Mouse (Mus musculus) stomach, embryonic 15.5 days (tissue): ENCODE results near the gene Plcb3. TPM values are rescaled to one million over a fixed set of nuclear protein-coding genes. Genes with fewer than 3 reads are reported as not detected.

ENCODE experiments used
- ATAC-seq: fragments of 200-750 bp; cut with Nextera tagmentation; 2 replicates; pipeline ENCODE4 v1.8.0; 2017; ENCODE audit warnings: low read depth, moderate number of reproducible peaks, moderate TSS enrichment; ENCODE audit not compliant: insufficient read depth, low FRiP score
- H3K27ac ChIP-seq: fragments of 300-500 bp; sonication (generic); 2 replicates; pipeline ENCODE4 v1.5.1; 2015; ENCODE audit warnings: mild to moderate bottlenecking, inconsistent platforms
- H3K27me3 ChIP-seq: fragments of 300-500 bp; sonication (generic); replicated peaks from 2 replicates; pipeline ENCODE4 v1.6.1; 2015; ENCODE audit warnings: inconsistent platforms
- H3K36me3 ChIP-seq: fragments of 300-500 bp; sonication (generic); 2 replicates; pipeline ENCODE4 v1.6.1; 2015; ENCODE audit warnings: inconsistent platforms
- H3K4me1 ChIP-seq: fragments of 300-500 bp; sonication (generic); 2 replicates; pipeline ENCODE4 v1.6.1; 2015; ENCODE audit warnings: inconsistent platforms
- H3K4me2 ChIP-seq: fragments of 300-500 bp; sonication (generic); 2 replicates; pipeline ENCODE4 v1.6.1; 2015; ENCODE audit warnings: mild to moderate bottlenecking, inconsistent platforms
- H3K4me3 ChIP-seq: fragments of 300-500 bp; sonication (generic); replicated peaks from 2 replicates; pipeline ENCODE4 v1.5.1; 2015; ENCODE audit warnings: inconsistent platforms
- H3K9ac ChIP-seq: fragments of 300-500 bp; sonication (generic); 2 replicates; pipeline ENCODE4 v1.6.1; 2015; ENCODE audit warnings: inconsistent platforms
- H3K9me3 ChIP-seq: fragments of 300-500 bp; sonication (generic); 2 replicates; pipeline ENCODE4 v1.6.1; 2016; ENCODE audit warnings: inconsistent platforms
- WGBS: fragments of 180-500 bp; shearing (Covaris S2); methylation state at CpG from one replicate; pipeline ENCODE4 v1.1.7; 2015; 5-methylcytosine and 5-hydroxymethylcytosine counted together
- polyA plus RNA-seq: library from polyadenylated mRNA; unstranded; fragments of >200 nt; fragmentation: Nextera tagmentation; extraction: Ambion mirVana; gene quantifications from 2 replicates; pipeline ENCODE4 v1.2.1, GENCODE M21; 2015

Plcb3 gene
- polyA plus RNA-seq, 1 experiment from 2014 or later, result 81.3 TPM

DNA sequence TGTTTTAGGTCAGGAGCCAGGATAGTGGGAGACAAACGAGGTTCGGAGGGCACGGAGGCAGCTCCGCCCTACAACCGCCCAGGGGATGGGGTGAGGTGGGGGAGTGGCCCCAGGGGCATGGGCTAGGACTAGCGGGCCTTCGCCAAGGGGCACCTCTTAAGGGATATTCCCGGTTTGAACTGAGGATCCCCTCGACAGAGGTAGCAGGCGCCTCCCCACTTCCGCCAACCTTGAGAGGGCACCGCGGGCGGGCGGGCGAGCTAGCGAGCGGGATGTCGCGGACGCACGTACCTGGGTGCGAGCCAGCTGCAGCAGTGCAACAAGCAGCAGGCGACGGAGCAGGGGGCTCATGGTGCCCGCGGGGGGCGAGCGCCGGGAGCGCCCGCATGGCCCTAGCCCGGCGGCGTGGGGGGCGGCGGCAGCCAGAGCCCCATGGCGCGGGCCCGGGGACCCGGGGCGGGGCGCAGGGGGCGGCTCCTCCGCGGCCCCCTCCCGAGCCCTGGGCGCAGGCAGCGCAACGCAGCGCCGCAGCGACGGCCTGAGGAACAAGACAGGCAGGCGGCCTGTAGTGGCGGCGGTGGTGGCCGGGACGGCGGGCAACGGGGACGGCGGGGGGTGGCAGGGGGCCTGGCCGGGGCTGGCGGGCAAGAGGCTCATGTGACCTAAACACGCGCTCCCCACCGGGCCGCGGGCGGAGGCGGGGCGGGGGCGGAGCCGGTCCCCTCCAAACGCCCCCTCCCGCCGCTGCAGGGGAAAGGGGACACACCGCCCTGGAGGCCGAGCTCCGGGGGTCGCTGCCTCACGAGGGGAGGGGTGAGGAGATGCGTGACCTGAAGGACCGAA, 11.0 kb upstream of the Plcb3 start, which contains the start of gene Vegfb:
TSS of gene Vegfb (minus strand) at position 591 of the 843 bp plus-strand sequence.
- no peaks in the 10 kb centered on the region for H3K9me3 ChIP-seq
- peak within 1 kb of the TSS; percentile 88 for H3K4me3 ChIP-seq
- peaks cover 16% of the 10 kb centered on the region; the same call in 1 of the 2 replicates for H3K36me3 ChIP-seq
- no peaks in the 10 kb centered on the region for H3K27me3 ChIP-seq
- peak within 1 kb of the TSS; percentile 79 for H3K4me2 ChIP-seq
- peak; percentile 66 for ATAC-seq
- H3K4me1 ChIP-seq, result peaks cover 17% of the 10 kb centered on the region
- peak within 1 kb of the TSS; percentile 85 for H3K27ac ChIP-seq
- WGBS, result under 1% methylated on average over 67 of the region's 85 CpGs
- H3K9ac ChIP-seq, result peak within 1 kb of the TSS; percentile 97

DNA sequence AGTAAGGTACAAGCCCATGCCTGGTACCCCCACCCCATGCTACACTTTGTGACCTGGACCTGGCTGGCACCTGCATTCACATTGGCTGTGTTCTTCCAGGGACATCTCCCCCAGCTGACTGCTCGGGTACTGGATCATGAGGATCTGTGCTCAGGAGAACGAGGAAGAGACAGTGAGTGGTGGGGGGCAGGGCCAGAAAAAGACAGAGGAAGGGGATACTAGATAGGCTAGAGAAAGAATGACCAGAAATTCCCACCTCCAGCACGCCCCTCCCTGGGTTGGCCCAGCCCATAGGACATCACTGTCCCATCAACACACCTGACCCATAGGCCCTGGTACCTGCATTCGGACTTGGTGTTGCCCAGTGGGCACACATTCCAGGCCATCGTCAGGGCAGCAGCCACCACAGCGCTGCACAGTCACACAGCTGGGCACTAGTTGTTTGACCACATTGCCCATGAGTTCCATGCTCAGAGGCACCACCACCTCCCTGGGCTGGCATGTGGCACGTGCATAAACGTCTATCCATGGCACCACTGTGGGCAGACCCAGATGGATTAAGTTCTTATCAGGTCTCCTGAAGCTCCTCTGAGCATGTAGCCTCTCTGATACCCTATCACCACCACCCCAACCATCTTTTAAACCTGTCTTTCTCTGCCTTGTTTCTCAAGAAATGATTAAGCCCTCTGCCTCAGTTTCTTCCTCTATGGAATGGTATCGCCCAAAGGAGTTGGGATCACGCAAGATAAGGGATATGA, 9.9 kb upstream of the Plcb3 start:
- peak; percentile 10; the same call in 1 of the 2 replicates for ATAC-seq
- Histone ChIP-seq H3K4me2 (peak overlapping the region; percentile 79), H3K36me3 (peaks cover 16% of the 10 kb centered on the region; the same call in 1 of the 2 replicates), H3K27me3 (no peaks in the 10 kb centered on the region), H3K4me1 (peaks cover 15% of the 10 kb centered on the region), H3K9me3 (no peaks in the 10 kb centered on the region), H3K9ac (peak overlapping the region; percentile 97; the same call in 1 of the 2 replicates), H3K4me3 (peak overlapping the region; percentile 88), H3K27ac (no peak overlapping the region)
- WGBS, result 74% methylated on average over 10 of the region's 10 CpGs

DNA sequence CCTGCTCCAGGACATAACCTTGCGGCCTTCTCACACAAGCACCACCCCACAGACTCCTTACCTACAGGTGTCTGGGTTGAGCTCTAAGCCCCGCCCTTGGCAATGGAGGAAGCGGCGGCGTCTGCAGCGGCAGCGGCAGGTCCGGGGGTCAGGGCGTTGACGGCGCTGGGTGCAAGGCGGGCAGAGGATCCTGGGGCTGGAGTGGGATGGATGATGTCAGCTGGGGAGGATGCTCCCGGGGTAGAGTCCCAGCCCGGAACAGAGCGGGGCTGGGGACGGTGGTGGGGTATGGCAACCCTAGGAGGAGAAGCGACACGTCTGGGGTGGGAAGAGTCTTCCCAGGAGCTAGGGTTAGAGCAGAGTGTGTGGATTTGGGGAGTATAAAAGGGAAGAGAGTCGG, 9.0 kb upstream of the Plcb3 start:
- Histone ChIP-seq H3K9me3 (no peaks in the 10 kb centered on the region), H3K4me2 (no peak overlapping the region), H3K9ac (no peak overlapping the region), H3K4me1 (peaks cover 18% of the 10 kb centered on the region), H3K4me3 (no peak overlapping the region), H3K27me3 (no peaks in the 10 kb centered on the region), H3K36me3 (peaks cover 16% of the 10 kb centered on the region; the same call in 1 of the 2 replicates), H3K27ac (no peak overlapping the region)
- WGBS, result 81% methylated on average over 19 of the region's 19 CpGs
- ATAC-seq, result no peak

DNA sequence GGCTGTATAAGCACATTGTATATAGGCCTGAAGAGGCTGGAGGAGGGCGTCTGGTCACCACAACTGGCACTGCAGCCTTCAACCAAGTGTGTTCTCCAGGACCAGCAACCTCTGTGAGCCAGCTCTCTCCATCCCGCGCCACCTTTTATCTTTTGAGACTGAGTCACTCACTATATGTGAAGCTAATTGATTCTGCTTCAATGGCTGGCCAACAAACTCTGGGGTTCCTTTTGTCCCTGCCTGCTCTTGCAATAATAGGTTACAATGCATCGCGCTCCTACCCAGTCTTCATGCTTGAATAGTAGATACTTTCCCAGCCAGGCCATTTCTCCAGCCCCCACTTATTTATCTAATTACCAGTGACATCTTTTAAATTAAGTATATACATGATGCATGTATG, 7.4 kb upstream of the Plcb3 start:
- Histone ChIP-seq H3K9me3 (no peaks in the 10 kb centered on the region), H3K4me1 (peaks cover 26% of the 10 kb centered on the region), H3K4me3 (no peak overlapping the region), H3K36me3 (peaks cover 16% of the 10 kb centered on the region; the same call in 1 of the 2 replicates), H3K27ac (no peak overlapping the region), H3K4me2 (no peak overlapping the region), H3K9ac (no peak overlapping the region), H3K27me3 (no peaks in the 10 kb centered on the region)
- no peak for ATAC-seq
- WGBS, result 92% methylated on average over 5 of the region's 5 CpGs

DNA sequence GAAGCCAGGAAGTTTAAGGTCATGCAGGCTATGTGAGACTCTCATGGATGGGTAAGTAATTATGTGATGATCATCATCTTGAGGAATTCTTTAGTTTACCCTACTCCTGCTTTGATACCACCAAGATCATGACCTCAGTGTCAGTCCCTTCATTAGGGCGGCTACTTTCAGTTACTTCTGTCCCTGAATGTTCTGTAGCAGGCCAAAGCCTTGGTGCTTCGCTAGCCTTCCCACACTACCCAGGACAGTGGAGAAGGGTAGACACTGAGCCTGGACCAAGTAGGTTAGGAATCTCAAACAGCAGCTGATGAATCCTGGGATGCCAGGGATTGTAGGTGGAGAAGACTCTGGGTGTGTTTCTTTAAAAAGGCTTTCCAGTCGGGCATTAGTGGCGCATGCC, 5.2 kb upstream of the Plcb3 start:
- H3K4me1 ChIP-seq, result peaks cover 38% of the 10 kb centered on the region
- ATAC-seq, result no peak
- H3K36me3 ChIP-seq, result peaks cover 22% of the 10 kb centered on the region; the same call in 1 of the 2 replicates
- H3K9me3 ChIP-seq, result no peaks in the 10 kb centered on the region
- 89% methylated on average over 4 of the region's 4 CpGs for WGBS
- H3K27me3 ChIP-seq, result no peaks in the 10 kb centered on the region
- H3K4me3 ChIP-seq, result 0 out of 2 replicates have a peak overlapping the region, but pooled peaks have one; percentile 75
- peak overlapping the region; percentile 89 for H3K4me2 ChIP-seq
- H3K9ac ChIP-seq, result no peak overlapping the region
- H3K27ac ChIP-seq, result peak overlapping the region; percentile 95; the same call in 1 of the 2 replicates

DNA sequence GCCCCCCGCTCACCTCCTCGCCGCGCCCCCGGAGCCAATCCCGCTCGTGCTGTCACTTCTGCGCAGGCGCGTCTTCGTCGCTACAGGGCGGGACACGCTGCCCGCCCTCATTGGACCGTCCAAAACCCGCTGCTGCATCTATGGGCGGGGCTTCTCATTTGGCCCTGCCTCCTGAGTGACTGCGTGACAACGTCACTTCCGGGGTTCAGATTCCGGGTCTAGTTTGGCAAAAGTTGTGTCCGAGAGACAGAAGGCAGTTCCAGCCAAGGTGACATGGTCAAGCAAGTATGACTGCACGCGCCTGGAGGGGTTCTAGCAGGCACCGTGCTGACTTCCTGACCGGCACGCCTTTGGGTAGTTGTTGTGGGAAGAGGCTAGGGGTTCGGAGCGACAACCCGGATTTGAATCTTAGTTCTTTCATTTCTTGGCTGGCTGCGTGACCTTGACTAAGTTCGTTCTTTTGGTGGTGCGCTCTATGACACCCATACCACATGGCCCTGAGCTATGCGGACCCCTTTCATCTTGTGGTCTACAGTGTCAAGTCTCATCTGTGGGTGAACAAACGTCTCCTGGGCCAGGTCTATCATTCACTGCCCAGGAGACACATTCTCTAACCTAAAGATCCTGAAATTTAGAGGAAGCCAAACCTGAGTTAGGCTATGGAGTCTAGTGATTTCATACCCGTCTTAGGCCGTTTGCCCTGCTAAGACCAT, 4.3 kb upstream of the Plcb3 start, which contains the start of gene Fkbp2:
TSS of gene Fkbp2 (minus strand) at position 121 of the 713 bp plus-strand sequence.
- H3K27ac ChIP-seq, result peak within 1 kb of the TSS; percentile 95
- H3K4me1 ChIP-seq, result peaks cover 39% of the 10 kb centered on the region
- peaks cover 22% of the 10 kb centered on the region; the same call in 1 of the 2 replicates for H3K36me3 ChIP-seq
- no peaks in the 10 kb centered on the region for H3K27me3 ChIP-seq
- no peaks in the 10 kb centered on the region for H3K9me3 ChIP-seq
- peak within 1 kb of the TSS; percentile 75 for H3K4me3 ChIP-seq
- peak within 1 kb of the TSS; percentile 66 for H3K9ac ChIP-seq
- peak within 1 kb of the TSS; percentile 89 for H3K4me2 ChIP-seq
- ATAC-seq, result peak; percentile 87
- 1% methylated on average over 38 of the region's 38 CpGs for WGBS

DNA sequence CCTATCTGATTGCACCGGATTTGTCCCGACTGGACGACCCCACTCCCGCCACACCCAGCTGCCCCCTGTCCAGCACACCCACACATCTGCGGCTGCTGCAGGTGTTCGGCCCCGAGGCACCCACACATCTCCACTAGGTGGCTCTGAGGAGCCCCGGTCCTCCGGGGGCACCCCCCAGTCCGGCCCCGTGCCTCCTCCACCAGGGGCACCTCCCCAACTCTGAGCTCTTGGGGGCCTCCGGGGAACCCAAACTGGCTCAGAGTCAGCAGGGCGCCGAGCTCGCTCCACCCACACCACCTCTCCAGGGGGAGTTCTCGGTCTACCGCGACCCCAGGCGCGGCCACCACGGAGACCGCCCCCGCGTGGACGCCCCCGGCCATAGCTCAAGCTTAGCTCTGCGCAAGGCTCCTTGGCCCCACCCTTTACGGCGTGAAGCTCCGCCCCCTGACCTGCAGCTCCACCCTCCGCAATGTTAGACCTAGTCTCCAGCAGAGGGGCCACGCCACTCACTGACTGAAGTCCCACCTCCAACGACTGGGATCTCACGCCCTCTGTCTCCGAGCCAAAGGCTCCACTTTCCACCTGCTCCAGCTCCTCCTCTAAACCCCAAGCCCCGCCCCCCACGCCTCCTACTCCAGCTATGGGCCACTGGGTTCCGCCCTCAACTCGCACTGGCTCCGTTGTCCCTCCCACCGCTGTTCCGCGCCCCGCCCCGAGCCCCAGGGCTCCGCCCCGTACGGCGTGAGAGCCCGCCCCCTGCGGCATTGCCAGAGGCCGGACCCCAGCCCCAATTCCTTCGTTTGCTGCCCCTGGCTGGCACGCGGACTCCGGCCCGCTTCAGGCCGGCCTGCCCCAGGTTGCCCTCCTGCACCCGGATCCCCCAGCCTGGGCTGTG, 3.5 kb upstream of the Plcb3 start:
- Histone ChIP-seq H3K27ac (peak overlapping the region; percentile 95), H3K4me3 (peak overlapping the region; percentile 75)
- under 1% methylated on average over 59 of the region's 59 CpGs for WGBS

DNA sequence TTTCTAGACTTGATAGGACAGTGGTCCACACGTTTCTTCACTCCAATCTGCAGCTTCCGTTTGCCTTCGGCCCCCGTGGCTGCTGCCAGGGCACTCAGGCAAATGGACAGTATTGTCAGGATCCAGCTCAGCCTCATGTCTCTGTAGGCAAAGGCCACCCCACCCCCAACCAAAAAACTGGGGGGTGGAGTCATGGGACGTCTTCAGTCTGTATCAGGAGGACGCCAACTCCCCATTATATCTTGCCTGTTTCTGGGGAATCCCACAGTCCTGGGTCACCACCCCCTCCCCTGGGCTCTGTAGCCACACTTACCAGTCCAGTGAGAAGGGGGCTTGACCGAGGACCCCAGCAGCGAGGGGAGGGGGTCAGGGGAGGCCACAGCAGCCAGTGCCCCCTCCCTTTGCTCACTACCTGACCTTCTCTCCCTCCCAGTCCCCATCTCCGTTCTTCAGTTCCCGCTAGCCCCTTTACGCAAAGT, 2.8 kb upstream of the Plcb3 start:
- Histone ChIP-seq H3K9ac (peak overlapping the region; percentile 58), H3K27me3 (no peaks in the 10 kb centered on the region), H3K27ac (peak overlapping the region; percentile 95), H3K4me3 (peak overlapping the region; percentile 75), H3K4me2 (peak overlapping the region; percentile 89), H3K4me1 (peaks cover 39% of the 10 kb centered on the region), H3K9me3 (no peaks in the 10 kb centered on the region), H3K36me3 (peaks cover 20% of the 10 kb centered on the region; the same call in 1 of the 2 replicates)
- ATAC-seq, result no peak
- WGBS, result 9% methylated on average over 11 of the region's 11 CpGs

More for the DNA sequence above, 3.5 kb upstream of the Plcb3 start:
- Histone ChIP-seq H3K27me3 (no peaks in the 10 kb centered on the region), H3K4me2 (peak overlapping the region; percentile 89), H3K4me1 (peaks cover 39% of the 10 kb centered on the region), H3K9ac (peak overlapping the region; percentile 66), H3K9me3 (no peaks in the 10 kb centered on the region), H3K36me3 (peaks cover 20% of the 10 kb centered on the region; the same call in 1 of the 2 replicates)
- ATAC-seq, result peak; percentile 91

DNA sequence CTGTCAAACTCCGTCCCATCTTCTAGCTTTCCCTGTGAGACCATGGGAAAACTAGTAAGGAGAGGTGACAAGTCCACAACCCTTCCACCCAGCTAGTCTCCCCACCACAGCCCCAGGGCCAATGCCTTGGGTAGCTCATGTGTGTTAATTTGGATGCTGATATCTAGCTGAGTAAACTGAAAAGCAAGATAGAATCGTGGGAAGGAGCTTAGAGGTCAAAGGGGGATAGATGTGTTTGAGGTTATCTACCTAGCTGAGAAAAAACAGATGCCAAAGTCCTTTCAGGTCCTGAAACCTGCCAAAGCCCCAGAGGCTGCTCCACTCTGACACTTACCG, 2.3 kb upstream of the Plcb3 start:
- Histone ChIP-seq H3K4me3 (peak overlapping the region; percentile 75), H3K9me3 (no peaks in the 10 kb centered on the region), H3K36me3 (peaks cover 15% of the 10 kb centered on the region; the same call in 1 of the 2 replicates), H3K27me3 (no peaks in the 10 kb centered on the region), H3K4me2 (peak overlapping the region; percentile 89), H3K27ac (peak overlapping the region; percentile 1; the same call in 1 of the 2 replicates), H3K4me1 (peaks cover 42% of the 10 kb centered on the region), H3K9ac (0 out of 2 replicates have a peak overlapping the region, but pooled peaks have one; percentile 1)
- 32% methylated on average over 3 of the region's 3 CpGs for WGBS
- ATAC-seq, result no peak
